Mouse (Mus musculus) liver, adult 2 months (tissue): ENCODE data around the gene Prdm16. TPM values are rescaled to one million over a fixed set of nuclear protein-coding genes. Genes with fewer than 3 reads are reported as not detected.

Experiments used
- DNase-seq: peaks from one replicate; pipeline ENCODE4 v3.0.0-alpha.2; 2011; ENCODE audit warnings: low read depth, low spot score; ENCODE audit errors: extremely low read depth
- H3K27ac ChIP-seq: fragments of 200-500 bp; replicated peaks from 2 replicates; pipeline ENCODE4 v1.5.1; 2012; ENCODE audit warnings: low read depth, mild to moderate bottlenecking, control low read depth, inconsistent platforms, low read length; ENCODE audit not compliant: insufficient read depth
- H3K27me3 ChIP-seq: fragments of 200-500 bp; 2 replicates; pipeline ENCODE4 v1.6.1; 2012; ENCODE audit warnings: mild to moderate bottlenecking, moderate library complexity, low read length, inconsistent platforms; ENCODE audit not compliant: control insufficient read depth, insufficient read depth
- H3K36me3 ChIP-seq: fragments of 200-500 bp; 2 replicates; pipeline ENCODE4 v1.6.1; 2012; ENCODE audit warnings: low read length, inconsistent platforms; ENCODE audit not compliant: control insufficient read depth, insufficient read depth
- H3K4me1 ChIP-seq: fragments of 200-500 bp; 2 replicates; pipeline ENCODE4 v1.6.1; 2011; ENCODE audit warnings: low read length; ENCODE audit not compliant: control insufficient read depth, insufficient read depth
- H3K4me3 ChIP-seq: fragments of 200-500 bp; 2 replicates; pipeline ENCODE4 v1.5.1; 2011; ENCODE audit warnings: low read depth, mild to moderate bottlenecking, control low read depth, low read length, moderate library complexity; ENCODE audit not compliant: insufficient read depth
- H3K79me2 ChIP-seq: fragments of 200-500 bp; 2 replicates; pipeline ENCODE4 v1.6.1; 2012; ENCODE audit warnings: inconsistent platforms, mild to moderate bottlenecking, low read length, moderate library complexity; ENCODE audit not compliant: control insufficient read depth, insufficient read depth
- H3K9ac ChIP-seq: fragments of 200-500 bp; 2 replicates; pipeline ENCODE4 v1.6.1; 2012; ENCODE audit warnings: low read depth, mild to moderate bottlenecking, control low read depth, inconsistent platforms, low read length
- CTCF ChIP-seq: fragments of 200-500 bp; IDR thresholded peaks from 2 replicates; pipeline ENCODE4 v1.5.1; 2011; ENCODE audit warnings: low read depth, low read length, control low read depth
- POLR2A ChIP-seq: fragments of 200-500 bp; IDR thresholded peaks from 2 replicates; pipeline ENCODE4 v1.6.1; 2011; ENCODE audit warnings: low read length, control low read depth; ENCODE audit not compliant: insufficient read depth; ENCODE audit errors: extremely low read depth
- WGBS: fragments of 180-500 bp; shearing (Covaris S2); methylation state at CpG from one replicate; pipeline ENCODE4 v1.1.7; 2018; 5-methylcytosine and 5-hydroxymethylcytosine counted together
- polyA plus RNA-seq: library from polyadenylated mRNA; depleted of rRNA; stranded (reverse); fragments of >200 nt; gene quantifications from 2 replicates; pipeline ENCODE4 v1.2.3, GENCODE M21; 2012
- total RNA-seq: library from RNA; depleted of rRNA; stranded (reverse); fragments of >200 nt; gene quantifications from 2 replicates; pipeline ENCODE4 v1.2.3, GENCODE M21; 2014

Prdm16 gene
- total and polyA plus RNA-seq, 2 experiments, result 0.22 to 0.37 TPM

DNA sequence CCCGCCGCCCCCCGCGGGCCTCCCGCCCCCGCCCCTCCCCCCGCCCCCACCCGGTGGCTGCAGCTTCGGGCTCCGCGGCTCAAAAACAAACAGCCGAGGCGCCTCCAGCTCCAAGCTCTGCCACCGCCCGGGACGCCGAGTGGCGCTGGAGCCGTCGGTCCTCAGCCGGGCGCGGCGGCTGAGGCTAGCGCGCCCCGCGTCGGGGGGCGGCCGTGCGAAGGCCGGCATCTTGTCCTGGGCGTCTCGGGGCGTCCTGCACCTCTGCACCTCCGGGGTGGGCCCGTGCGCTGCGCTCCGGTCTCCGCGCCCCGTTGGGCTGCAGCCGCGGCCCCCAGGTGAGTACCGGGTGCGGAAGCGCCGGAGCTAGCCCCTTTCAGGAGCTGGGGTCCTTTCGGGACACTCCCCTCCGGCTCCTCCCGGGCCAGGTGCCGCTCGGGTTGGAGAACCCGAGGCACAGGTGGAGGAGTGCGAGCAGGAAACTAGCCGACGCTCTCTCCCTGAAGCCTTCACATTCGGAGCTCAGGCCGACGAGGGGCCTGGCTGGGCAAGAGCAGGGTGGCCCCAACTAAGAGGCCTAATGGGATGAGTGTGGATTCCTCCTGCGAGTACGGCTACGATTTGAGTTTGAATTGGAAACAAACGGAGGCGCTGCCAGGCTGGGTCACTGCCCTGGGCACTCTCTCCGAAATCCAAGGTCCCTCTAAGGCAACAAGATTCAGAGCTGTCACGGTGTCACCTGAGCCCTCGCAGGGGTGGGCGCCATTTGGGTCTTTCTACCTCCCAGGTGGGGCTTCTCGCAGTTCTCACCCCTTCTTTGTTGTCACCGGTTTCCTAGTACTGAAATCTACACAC, 1.0 kb upstream of the Prdm16 start:
- WGBS, result 6% methylated on average over 71 of the region's 73 CpGs
- peaks cover 23% of the 10 kb centered on the region for H3K27me3 ChIP-seq

DNA sequence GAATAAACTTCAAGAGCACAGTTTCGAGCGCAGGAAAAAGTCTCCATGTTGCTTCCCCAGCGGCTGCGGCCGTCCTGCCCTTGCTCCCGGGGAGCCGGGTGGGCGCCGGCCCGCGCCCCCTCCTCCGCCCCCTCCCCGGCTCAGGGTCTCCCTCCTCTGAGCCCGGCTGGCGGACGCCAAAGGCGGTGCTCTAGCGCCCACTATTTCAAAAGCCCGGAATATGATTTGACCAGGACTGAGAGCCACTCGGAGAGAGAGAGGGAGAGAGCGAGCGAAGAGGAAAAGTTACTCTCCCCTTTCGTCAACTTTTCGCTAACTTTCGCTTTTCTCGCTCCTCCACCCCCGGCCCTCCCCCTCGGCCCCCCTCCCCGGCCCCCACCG, 630 bp downstream of the Prdm16 start:
- H3K4me1 ChIP-seq, result no peaks in the 10 kb centered on the region
- no peak overlapping the region for H3K27ac ChIP-seq
- H3K79me2 ChIP-seq, result no peaks in the 10 kb centered on the region
- H3K27me3 ChIP-seq, result peaks cover 23% of the 10 kb centered on the region
- TF ChIP-seq CTCF (no peak), POLR2A (no peak)
- under 1% methylated on average over 27 of the region's 30 CpGs for WGBS
- H3K4me3 ChIP-seq, result peak overlapping the region; percentile 61; the same call in 1 of the 2 replicates
- no peak for DNase-seq
- no peaks in the 10 kb centered on the region for H3K36me3 ChIP-seq
- no peak overlapping the region; the same call in 1 of the 2 replicates for H3K9ac ChIP-seq

More for the DNA sequence above, 1.0 kb upstream of the Prdm16 start:
- H3K4me1 ChIP-seq, result no peaks in the 10 kb centered on the region
- DNase-seq, result no peak
- no peak overlapping the region for H3K9ac ChIP-seq
- H3K36me3 ChIP-seq, result no peaks in the 10 kb centered on the region
- H3K27ac ChIP-seq, result no peak overlapping the region
- peak overlapping the region; percentile 33; the same call in 1 of the 2 replicates for H3K4me3 ChIP-seq
- no peaks in the 10 kb centered on the region for H3K79me2 ChIP-seq
- no peak for TF ChIP-seq CTCF
- TF ChIP-seq POLR2A, result no peak

DNA sequence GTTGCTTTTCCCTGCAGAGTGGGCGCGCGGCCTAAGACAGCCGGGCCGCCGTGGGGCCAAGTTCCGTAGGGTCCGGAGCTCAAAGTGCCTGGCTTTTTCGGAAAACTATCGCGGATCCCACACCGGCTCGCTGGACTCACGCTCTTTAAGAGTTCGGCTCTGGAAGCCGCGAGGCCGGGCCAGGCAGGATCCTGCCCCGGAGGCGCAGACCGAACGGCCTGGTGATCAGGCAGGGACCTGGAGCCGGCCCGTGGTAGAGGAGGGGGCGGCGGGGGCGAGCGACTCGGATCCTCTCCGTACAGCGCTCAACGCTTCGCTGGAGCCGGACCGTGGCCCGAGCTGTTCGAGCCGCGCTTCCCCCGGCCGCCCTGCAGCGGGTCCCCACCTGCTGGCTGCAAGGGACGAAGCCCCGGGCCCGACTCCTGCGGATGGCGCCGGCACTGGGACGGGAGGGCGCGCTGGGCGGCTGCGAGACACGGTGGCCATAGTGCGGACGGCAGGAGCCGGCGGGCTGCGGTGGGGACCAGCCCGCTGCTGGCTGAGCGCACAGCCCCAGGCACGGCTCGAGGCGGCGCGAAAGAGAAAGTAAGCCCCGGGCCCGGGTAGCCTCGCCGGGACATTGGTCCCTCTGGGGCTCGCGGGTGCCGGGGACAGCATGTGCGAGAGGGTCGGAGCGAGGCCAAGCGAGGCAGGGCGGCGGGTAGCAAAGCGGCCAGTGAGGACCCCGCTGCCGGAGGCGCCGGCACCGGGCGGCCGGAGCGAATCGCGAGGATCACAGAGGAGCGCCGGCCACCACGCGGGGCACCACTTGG, 1.2 kb downstream of the Prdm16 start:
- Histone ChIP-seq H3K9ac (peak overlapping the region; percentile 75), H3K36me3 (no peaks in the 10 kb centered on the region), H3K4me3 (peak overlapping the region; percentile 61; the same call in 1 of the 2 replicates), H3K79me2 (no peaks in the 10 kb centered on the region), H3K27ac (no peak overlapping the region), H3K4me1 (no peaks in the 10 kb centered on the region), H3K27me3 (peaks cover 23% of the 10 kb centered on the region)
- 1% methylated on average over 92 of the region's 94 CpGs for WGBS
- no peak for DNase-seq
- TF ChIP-seq CTCF, result no peak
- no peak for TF ChIP-seq POLR2A

DNA sequence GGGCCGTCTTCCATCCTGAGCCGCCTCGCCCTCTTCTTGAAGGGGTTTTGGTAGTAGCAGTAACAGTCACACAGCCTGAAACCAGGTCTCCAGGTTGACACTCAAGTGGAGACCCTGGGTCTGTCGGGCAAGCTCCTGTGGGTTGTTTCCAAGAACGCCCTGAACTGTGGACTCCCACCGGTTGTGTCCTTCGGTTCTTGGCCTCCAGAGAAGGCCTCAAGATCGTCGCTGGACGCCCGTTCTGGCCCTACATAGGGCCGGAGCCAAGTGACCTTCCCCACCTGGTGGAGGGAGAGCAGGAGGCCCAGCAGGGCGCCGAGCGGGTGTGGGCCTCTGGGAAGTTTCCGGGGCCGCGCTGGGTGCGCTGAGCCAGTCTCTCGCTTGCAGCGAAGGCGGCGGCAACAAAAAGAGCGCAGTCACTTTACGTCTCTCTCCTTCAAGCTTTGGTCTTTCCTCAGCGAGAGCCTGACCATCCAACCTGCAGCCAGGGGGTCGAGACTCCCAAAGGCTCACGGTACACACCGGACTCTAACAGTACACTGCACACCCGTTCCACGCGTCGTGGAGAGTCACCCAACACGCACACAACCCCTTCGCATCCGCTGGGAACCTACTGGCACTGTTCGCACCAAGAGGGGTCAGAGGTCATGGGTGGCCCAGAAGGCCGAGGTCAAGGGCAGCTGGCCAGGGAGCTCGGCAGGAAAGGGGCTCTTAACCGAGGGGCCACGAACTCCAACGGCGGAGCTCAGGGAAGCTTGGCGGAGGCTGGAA, 2.0 kb downstream of the Prdm16 start:
- DNase-seq, result no peak
- Histone ChIP-seq H3K79me2 (no peaks in the 10 kb centered on the region), H3K9ac (no peak overlapping the region), H3K27ac (no peak overlapping the region), H3K27me3 (peaks cover 23% of the 10 kb centered on the region), H3K36me3 (no peaks in the 10 kb centered on the region), H3K4me3 (peak overlapping the region; percentile 61; the same call in 1 of the 2 replicates), H3K4me1 (no peaks in the 10 kb centered on the region)
- TF ChIP-seq POLR2A (no peak), CTCF (no peak)
- 52% methylated on average over 44 of the region's 44 CpGs for WGBS

DNA sequence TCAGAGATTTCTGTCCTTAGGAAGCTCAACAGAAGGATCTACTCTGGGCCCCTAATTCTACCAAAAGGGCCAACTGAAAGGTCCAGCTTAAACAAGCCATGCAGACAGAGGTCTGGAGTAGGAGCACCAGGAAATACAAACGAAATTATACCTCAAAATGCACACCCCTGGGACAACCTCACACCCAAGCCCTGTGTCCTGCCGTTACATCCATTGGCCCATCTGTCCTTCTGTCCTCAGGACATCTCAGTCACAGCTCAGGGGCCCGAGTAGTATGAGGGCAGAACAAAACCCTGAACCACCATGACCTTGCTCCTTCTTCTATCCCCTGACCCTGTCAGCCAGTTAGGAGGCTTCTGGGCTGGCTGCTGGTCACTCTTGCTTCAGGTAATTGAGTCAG, 2.7 kb downstream of the Prdm16 start:
- no peak overlapping the region for H3K9ac ChIP-seq
- 75% methylated on average over 3 of the region's 3 CpGs for WGBS
- no peak for DNase-seq
- no peak for TF ChIP-seq POLR2A
- H3K79me2 ChIP-seq, result no peaks in the 10 kb centered on the region
- H3K36me3 ChIP-seq, result no peaks in the 10 kb centered on the region
- peaks cover 23% of the 10 kb centered on the region for H3K27me3 ChIP-seq
- H3K27ac ChIP-seq, result no peak overlapping the region
- H3K4me3 ChIP-seq, result no peak overlapping the region
- no peaks in the 10 kb centered on the region for H3K4me1 ChIP-seq
